Mouse (Mus musculus): ENCODE results near the gene Shank2. TPM values are rescaled to one million over a fixed set of nuclear protein-coding genes. Genes with fewer than 3 reads are reported as not detected.

Gene Shank2
- polyA plus RNA-seq, 1 experiment from 2014 or later, result 0.96 TPM

DNA sequence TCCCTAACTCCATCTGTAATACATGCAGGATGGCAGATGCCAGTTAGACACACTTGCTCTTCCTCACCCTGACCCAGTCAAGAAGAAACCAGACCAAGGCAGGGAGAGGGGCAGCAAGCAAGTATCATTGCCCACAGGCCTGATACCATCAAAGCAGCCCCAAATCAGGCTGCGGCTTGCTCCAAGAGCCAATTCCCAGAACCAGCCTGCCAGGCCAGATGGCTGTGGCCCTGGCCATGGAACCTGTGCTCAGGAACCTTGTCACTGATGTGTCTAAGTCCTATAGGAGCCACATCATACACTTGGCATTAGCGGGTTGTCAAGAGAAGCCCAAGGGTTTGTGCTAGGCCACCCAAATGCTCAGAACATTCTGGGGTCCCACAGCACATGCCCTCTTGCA is 322.3 kb downstream of the Shank2 start:
- no peak for DNase-seq (ENCODE audit: low spot score)

DNA sequence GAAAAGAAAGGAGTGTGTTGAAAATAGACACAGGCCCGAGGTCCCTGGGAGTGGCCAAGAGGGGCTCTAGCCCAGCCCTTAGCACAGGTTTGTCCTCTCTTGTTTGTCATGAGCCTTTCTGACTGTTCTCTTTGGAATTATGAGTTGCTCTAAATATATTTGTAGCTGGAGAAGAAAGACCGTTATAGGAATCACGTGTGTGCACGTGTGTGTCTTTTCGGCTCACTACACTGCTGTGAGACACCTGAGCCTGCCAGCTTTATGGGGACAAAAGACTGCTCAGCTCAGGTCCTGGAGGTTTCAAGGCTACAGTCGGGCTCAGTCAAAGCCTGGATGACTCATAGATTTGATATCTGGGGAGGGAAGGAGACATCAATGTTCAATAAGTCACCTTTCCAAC is 323.1 kb downstream of the Shank2 start:
- no peak for DNase-seq (ENCODE audit: low spot score)

DNA sequence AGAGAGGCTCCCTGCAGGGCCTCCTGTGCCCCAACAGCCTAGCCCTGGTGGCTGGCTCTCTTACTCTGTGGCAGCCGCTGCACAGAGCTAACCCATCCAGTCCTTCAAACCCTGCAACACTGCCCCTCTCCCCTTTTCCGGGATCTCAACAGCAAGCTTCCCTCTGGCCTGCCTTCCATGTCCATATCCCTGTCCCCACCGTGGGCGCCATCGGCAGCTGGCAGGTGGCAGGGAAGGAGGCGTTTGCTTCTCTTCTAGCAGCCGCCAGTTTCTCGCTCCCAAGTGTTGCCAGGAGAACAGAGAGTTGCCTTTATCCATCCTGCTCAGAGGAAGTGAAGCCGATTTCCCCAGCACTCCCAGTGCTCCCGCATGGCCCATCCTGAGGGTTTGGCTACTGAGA is 323.9 kb downstream of the Shank2 start:
- DNase-seq (ENCODE audit: low spot score), result no peak

DNA sequence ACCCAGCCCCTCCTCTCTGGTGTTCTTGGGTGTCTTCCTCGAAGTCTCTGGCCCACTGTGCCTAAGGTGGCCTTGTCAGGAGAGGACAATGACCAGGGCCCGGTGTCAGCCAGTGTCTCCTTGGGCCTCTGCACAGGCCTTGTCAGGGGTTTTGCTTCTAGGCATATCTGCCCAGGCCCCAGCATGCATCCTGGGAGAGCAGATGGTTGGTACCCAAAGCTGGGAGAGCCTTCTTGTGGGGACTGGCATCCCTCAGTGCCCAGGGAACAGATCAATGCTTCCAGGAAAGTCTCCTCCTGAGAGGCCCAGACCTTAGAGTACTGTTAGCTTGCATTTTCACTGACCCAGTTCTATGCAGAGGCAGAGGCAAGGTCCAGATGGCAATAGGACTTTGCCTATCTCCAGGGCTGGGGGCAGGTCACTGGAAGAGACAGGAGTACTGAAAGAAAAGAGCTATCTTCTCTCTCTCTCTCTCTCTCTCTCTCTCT is 327.7 kb downstream of the Shank2 start:
- DNase-seq (ENCODE audit: low spot score), result no peak

DNA sequence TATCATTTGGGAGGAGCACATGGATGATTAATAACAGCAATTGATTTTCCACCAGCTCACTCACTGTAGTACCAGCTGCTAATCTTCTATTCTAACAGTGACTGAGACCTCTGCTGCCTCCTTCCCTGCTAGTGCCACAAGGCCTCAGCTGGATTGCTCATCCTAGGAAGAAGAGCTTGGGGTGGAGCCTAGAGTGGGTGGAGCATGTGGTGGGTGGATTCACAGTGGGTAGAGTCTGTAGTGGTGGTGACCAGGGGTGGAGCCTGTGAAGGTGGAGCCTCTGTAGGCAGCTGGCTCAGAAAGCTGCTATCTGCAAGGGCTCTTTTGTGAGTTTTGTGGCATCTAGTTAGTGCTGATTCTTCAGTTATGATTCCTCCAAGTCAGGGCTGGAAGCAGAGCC is 334.9 kb downstream of the Shank2 start:
- no peak for DNase-seq (ENCODE audit: low spot score)

DNA sequence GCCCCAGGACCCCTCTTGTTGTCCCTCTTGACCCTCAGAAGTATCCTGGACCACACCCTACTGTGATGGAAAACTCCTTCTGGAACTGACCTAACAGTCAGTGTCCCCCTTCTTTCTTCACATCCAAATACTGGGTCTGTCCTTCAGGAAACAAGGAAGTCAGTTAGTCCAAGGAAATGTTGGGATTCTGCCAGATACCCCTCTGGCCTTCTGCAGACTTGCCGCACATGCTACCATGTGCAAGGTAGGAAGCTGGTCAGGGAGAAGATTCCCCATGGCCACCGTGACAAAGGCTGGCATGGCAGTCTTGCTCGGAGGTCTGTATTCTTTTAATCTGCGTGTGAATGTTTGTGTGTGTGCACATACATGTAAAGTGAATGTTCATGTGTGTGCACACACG is 337.0 kb downstream of the Shank2 start:
- no peak for DNase-seq (ENCODE audit: low spot score)

DNA sequence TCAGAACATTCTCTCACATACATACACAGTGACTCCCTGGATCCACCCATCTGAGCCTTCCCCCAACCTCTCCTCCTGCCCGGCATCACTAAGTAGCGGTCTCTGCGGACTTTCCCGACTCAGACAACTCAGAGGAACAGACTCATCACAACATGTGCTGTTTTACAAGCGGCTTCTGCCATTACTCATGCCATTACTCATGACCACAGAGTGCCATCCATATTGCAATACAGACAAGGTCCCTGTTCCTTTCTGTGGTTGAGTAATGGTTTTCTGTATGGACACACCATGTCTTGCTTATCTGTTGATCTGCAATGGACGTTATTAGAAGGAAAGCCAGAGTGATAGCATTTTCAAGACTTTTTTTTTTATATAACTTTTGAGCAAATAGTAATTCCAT is 338.6 kb downstream of the Shank2 start:
- DNase-seq (ENCODE audit: low spot score), result no peak

DNA sequence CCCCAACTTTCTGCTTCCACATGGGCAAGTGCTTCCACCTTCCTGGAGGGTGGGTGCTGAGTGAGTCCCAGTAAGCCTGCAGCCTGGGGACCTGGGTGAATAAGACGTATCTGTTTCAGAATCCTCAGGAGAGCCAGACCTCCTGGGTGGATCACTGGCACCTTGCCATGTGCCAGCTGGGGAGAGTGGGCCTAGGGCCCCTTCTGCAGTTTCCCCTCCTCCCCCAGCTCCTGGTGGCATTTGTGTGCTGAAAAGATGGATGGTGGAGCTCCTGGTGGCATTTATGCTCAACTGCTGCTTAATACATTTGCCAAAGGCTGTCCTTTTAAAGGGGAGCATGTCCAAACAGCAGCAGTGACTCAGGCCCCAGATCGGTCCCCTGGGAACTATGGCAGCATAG is 364.4 kb downstream of the Shank2 start:
- DNase-seq (ENCODE audit: low spot score), result no peak

DNA sequence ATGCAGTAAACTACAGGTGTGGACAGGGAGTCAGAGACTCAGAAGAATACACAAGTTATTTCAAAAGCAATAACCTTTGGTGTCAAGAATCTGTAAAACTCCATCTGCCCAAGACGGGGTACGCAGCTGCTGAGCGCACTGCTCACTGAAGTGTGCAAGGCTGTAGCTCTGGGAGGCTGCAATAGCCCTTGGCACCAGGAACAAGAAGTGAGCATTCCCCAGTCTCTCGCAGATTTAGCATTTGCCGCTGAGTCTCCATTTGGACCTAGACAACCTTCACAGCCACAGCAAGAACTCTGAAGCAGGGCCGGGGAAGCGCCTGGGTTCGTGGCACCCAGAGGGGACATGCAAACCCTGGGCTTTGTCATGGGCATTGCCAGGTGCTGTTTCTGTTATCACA is 371.3 kb downstream of the Shank2 start:
- no peak for DNase-seq (ENCODE audit: low spot score)

DNA sequence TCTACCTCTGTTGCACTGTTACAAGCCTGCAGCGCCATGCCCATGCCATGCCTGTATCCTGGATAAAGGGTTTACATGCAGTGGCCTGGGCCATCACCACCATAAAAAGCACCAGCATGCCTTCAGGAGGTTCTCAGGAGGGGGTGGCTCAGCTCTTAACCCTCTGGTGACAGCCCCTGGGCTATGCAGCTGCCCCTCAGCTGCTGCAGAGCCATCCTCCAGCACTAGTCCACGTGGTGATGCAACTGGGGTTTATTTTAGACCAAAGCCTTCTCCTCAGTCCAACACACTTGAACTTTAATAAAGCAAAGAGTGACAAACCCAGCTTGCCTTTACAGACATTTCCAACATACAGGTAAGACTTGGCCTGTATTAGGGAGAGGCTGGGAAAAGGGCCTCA is 373.8 kb downstream of the Shank2 start:
- no peak for DNase-seq (ENCODE audit: low spot score)

DNA sequence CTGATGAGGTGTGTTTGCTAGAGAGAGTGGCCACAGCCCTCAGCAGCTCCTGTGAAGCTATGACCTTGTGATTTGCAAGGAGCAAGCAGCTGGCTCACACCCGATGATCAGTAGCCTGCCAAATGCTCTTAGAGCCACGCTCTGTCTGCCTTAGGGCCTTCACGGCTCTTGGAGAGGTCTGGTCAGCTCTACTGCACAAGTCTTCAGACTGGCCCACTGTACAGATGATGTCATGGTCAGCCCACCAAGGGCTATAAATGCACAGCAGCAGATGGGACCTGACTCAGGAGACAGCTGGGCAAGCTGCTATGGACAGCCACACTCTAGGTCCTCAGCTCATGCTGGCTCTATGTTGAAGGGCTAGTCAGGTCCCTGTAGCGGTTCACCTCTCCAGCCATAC is 376.5 kb downstream of the Shank2 start:
- DNase-seq (ENCODE audit: low spot score), result no peak

DNA sequence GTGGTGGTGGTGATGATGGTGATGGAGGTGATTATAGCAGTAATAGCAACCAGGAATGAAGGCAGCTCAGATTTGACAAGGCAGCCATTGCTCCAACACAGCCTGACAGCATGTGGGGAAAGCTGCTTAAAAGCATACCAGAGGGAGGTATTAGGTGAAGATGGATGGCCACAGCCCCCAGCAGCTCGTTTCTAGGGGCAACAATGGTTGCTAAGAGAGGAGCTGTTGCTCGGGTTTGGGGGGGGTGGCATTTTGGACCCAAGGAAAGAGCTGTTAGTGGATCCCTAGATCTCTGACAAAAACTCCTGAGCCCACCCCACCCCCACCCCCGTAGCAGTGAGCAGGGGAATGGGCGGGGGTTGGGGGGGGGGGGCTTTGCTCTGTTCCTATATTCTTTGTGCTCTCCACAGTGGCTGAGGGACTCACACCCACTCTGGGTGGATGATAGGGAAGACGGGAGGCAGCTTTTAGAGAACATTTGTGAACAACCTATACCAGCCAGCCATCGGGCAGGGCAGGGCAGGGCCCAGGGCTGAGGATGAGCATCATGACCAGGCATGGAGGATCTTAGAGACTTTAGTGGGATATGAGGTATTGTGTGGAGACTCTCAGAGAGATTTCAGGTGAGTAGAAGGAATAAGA is 377.6 kb downstream of the Shank2 start:
- no peak for DNase-seq (ENCODE audit: low spot score)

DNA sequence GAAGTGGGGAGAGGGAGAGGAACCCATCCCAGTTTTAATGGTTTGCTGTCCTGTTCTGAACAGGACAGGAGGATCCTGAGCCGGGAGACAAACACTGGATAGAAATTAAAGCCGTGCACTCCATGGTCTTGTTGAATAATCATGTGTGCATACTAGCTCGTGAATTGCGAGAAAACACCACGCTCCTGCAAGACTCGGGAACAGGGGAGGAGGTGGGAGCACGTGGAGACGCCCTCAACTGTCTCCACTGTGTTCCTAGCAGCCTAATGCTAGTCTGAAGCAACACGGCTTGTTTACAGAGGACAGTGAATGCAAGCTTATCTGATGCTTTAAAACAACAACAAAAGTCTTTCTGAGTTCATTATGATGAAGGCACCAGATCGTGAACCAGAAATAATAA is 379.9 kb downstream of the Shank2 start:
- no peak for DNase-seq (ENCODE audit: low spot score)

DNA sequence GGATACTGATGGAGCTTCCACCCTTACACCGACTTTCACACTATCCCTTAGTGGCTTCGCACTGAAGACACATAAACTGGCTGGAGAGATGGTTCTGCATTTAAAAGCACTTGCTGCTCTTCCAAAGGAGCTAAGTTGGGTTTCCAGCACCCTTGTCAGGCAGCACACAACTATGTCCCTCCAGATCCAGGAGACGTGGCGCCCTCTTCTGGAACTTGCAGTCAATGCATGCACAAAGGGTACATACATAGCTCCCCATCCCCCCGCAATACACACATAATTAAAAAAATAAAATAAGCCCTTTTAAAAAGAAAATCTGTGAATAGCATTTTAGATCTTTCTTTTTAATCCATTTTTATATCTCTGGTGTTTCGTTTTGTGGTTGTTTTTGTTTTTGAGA is 385.8 kb downstream of the Shank2 start:
- DNase-seq (ENCODE audit: low spot score), result no peak

DNA sequence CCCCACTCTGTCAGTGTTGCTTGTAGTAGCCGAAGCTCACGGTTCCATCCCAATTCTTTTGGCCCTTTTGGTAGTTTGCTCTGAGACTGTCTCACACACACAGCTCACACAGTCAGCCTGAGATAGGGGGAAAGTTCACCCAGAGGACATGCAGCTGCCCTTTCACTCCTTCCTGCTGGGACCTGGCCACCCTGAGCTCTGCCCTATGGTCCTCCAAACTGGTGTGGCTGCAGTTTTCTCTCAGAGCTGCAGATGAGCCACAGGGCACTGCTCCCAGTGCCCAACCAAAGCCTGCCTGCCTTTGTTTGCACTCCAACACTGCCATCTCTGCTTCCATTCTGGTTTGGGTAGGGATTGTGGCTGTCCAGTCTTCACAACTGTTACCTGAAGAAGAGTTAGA is 388.0 kb downstream of the Shank2 start:
- no peak for DNase-seq (ENCODE audit: low spot score)

DNA sequence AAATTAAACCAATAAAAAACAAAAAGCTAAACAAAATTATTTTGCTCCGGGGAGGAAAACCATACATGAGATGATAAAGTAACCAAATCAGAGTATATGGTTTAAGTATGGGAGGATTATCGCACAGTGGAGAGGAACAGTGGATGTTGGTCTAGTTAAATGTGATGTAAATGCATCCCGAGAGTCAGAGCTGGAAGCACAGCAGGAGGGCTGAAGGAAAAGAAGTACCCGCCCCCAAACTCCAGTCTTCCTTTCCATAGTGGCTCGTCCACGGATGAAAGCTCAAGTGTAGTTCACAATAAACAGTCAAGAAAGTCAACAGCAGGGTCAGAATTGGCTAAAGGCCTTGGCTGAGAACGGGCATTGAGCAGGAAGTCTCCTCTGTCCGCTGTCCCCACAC is 388.9 kb downstream of the Shank2 start:
- no peak for DNase-seq (ENCODE audit: low spot score)

DNA sequence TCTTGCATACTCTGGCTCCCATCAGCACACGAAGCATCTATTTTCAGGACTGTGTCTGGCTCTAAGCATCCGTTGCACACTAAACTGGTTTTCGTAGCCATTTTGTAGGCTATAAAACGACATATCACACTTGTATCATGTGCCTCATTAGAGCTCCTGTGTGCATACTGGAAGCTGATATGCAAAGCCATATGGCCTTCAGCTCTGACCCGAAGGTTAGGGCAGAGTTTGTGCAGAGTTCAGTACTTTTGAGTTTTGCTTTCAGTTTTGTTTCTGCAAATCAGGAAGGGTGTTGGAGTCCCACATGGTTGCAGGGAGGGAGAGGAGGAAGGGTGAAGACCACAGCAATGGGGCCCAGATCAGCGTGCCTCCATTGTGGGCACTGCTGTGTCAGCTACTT is 390.0 kb downstream of the Shank2 start:
- no peak for DNase-seq (ENCODE audit: low spot score)

DNA sequence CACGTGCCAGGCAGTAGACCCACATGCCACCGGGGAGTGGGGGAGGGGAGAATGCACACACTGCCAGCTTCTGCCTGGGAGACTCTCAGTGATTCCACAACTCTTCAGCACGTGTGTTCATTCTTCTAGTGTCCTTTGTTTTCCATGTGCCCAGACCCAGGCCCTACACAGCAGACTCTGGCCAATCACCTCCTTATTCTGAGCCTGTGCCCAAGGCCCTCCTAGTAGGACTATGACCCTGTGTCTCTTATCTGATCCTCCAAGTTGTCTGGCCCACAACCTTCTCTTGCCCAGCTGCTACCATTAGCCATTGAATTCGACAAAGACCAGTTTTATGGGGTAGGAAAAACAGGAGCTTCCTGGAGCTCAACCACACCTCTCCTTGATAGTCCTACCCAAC is 400.8 kb downstream of the Shank2 start:
- no peak for DNase-seq (ENCODE audit: low spot score)

DNA sequence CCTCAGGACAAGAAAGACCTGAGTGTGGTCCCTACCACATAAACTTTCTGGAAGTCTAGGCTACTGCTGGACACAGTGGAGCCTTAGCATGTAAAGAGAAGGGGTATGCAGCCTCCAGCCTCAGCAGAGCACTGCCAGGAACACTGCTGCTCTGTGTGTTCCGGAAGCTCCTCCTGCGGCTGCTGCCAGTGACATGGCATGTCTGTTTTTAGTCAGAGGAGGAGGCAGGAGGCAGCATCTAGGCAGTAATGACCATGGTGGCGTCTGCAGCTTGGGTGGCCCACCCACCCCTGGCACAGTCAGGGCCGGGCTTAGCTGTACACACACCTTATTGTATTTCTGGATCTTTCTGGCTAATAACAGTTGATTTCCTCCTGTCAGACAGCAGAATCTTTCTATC is 405.9 kb downstream of the Shank2 start:
- no peak for DNase-seq (ENCODE audit: low spot score)

DNA sequence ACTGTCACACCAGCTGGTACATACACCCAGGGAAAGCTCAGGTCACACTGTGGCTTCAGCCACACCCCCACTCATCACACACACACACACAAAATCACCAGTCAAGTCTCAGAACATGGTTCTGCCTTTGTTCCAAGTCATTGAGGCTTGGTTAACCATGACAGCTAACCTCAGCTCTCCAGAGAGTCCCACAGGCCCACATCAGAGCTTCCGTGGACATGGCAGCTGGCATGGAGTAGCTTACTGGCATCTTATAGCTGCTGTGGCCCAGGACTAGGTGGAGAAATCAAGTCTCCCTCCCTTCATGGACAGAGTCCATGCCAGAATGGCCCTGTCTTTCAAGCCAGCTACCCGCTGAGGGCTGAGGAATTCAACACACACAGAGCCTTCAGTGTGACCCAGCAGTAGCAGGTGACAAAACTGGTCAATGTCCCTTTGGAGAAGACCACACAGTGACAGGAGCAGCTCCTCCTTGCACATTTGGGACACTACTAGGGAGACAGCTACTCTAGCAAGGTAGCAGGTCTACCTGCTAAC is 406.8 kb downstream of the Shank2 start:
- no peak for DNase-seq (ENCODE audit: low spot score)

DNA sequence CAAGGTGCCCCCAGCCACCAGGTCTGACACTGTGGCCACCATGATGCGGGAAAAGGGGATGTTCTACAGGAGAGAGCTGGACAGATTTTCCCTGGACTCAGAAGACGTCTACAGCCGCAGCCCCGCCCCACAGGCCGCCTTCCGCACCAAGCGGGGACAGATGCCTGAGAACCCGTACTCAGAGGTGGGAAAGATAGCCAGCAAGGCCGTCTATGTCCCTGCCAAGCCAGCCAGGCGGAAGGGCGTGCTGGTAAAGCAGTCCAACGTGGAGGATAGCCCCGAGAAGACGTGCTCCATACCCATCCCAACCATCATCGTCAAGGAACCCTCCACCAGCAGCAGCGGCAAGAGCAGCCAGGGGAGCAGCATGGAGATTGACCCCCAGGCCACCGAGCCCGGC is 408.0 kb downstream of the Shank2 start:
- no peak for DNase-seq (ENCODE audit: low spot score)

DNA sequence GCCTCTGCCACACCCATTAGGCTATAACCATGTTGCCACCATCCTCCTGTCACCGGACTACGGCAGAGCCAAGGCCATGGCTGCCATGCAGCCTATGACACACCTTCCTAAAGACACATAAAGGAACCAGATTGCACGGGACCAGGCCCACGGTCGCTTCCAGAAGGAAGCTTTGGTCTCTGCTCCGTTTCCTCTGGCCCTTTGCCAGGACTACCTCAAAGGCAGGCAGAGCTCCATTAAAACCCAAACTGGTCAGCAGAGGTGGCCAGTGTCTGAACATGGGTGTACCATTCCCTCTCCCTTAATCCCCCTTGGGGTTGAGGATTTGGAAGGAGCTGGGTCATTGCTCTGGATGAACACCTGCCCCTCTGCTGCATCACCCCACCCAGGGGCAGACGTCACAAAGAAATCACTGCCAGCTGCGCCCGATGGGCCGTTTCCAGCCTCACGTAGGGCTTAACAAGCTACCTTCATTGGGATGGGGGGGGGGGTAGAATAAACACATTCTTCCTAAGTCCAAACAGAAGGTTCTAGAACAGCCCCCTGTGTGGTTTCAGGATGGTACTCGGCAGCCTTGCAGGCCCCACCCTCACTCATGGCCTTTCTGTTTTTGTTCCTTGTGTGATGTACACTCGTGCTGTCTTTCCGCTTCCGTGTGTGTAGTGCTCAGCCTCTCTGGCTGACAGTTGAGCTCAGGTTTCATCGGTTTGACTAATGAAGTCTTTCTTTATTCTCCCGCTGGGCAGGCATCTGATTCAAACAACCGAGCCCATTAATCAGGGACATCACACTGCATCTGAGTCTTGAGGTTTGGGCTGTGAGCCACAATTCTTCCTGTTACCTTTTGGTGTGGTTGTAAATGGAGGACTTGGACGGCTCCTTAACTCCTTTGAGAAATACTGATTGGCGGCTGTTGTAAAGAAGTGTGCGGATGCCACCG is 410.5 kb downstream of the Shank2 start:
- DNase-seq (ENCODE audit: low spot score), result no peak

DNA sequence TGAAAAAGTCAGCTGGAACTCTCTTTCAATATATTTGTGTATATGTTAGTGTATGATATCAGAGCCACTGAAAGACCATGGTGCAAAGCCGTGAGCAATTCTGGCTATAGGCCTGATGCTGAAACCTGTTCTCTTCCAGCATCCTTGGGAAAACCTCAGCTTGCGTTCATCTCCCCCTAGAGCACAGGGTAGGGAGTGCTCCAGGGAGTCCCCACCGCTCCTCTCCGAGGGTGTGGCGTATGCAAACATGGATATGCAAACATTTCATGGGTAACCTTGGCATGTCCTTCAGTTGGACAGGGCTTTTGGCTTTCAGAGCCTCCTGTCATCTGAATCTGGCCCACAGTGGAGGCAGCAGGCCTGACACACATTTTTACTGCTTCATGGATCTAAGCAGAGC is 412.9 kb downstream of the Shank2 start:
- no peak for DNase-seq (ENCODE audit: low spot score)

Data from thymus, postnatal 0 days (tissue).